Mouse (Mus musculus) right cerebral cortex, postnatal 36 days (tissue): ENCODE measurements around the gene Paqr5.

Source experiments
- DNase-seq, 2 experiments: peaks; one replicate each; pipeline ENCODE4 v3.0.0; 2022; ENCODE audit warnings: low spot score in 2 of 2, mixed read lengths in 1 of 2

Paqr5 gene

DNA sequence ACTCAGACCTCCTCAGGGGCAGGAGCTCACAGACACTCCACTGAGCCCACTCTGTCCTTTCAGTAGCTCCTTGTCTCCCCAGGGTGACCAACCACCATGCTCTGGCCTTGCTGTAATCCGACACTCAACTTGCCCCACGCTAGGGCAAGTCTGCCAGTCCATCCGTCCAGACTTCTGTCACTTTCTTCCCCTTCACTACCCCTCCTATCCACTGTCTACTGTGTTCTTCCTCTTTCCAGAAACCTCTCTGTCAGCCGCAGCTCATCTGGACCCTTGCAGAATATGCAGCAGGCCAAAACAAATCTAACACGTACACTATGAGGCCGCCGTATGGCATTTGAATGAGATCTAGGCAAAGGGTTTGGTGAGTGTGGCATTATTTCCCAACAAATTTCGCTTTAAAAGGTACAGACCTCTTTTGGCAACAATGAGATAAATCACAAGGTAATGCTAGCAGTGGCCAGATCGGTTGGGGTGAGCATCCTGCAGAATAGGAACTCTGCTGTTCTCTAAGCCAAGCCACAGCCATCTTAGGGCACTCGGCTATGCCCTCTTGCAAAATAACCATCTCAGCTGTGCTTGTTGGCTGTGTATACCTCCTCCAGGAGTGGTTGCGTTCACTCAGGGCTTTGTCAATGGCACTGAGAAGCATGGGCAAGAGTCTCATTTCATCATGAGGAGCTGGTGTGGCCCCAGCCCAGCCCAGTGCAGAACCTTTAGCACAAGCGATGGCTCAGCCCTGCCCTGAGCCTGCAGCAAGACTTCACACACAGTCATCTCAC lies 13.1 kb downstream of the Paqr5 start:
- DNase-seq, result no peak

DNA sequence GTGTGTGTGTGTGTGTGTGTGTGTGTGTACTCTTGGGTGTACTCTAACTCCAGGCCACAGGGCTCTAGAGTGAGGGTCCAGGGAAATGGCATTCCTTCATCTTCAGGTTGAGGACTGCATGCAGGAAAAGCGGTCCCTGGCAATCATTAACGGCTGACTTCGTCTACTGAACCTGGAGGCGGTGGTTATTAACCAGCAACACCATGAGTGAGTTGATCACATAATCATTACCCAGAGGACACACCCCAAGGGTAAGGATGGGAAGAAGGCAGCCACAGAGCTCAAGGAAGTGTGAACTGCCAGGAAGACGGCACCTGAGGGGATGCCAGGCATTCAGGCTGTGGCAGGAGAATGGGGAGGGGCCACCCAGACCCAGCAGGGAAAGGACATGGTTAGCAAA lies 18.3 kb downstream of the Paqr5 start:
- no peak for DNase-seq

DNA sequence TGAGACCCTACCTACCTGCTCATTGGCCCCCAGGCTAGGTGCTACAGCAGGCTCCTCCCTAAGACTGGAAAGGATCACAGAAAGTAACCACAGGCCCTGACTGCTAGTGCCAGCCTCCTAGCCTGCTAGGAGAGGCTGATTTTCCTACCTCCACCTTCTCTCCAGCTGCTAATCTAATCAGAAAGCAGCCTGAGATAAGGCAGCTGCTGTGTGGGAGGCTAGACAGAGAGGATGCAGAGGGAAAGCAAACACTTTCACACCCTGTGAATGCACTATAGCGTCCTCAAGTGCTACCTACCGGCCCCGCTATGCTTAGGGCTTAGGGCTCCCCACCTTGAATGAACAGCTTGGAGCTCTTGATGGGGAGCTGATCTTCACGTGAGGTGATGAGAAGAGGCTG lies 19.6 kb downstream of the Paqr5 start:
- no peak for DNase-seq

GRCm38 (mm10) chr9:62003611-62004010 lies 23.0 kb downstream of the Paqr5 start:
- no peak for DNase-seq

- no peak for DNase-seq
Measured at GRCm38 (mm10) chr9:61999653-62000420, 26.8 kb downstream of the Paqr5 start.

- no peak for DNase-seq
Measured at GRCm38 (mm10) chr9:61997860-61998259, 28.8 kb downstream of the Paqr5 start.

DNA sequence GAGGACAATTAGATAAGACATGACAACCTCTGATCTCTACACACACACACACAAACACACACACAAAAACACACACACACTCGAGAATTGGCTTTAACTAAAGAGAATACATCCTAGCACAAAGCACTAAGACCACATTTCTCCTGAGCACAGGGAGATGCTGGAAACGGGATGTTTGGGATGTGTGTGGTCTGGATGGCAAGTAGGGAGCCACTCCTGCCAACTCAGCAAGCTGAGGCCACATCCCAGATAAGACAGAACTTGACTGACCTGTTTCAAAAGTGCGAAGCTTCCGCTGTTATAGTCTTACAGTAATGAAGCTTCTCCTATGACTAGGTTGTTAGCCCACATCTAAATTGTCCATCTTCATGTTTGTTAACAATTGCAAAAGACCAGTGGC lies 35.5 kb downstream of the Paqr5 start:
- no peak for DNase-seq

- no peak for DNase-seq
Measured at GRCm38 (mm10) chr9:61990738-61991137, 35.9 kb downstream of the Paqr5 start.

DNA sequence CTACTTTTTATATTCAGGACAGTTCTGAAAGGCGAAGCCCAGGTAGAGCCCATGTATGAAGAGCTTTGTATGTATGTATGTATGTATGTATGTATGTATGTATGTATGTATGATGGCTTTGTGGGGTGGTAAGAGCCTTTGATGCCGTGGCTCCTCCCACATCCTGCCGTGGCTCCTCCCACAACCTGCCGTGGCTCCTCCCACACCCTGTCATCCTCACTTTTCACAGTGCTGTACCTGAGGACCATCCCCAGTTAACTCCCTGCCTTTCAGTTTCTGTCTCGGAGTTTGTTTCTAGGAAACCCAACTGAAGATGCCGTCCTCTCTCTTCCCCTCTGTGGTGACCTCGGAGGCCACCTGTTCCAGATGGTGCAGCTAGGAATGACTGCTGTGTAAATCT lies 40.6 kb downstream of the Paqr5 start:
- no peak for DNase-seq

GRCm38 (mm10) chr9:61985183-61985863 lies 41.3 kb downstream of the Paqr5 start:
- no peak for DNase-seq

- no peak for DNase-seq
Measured at GRCm38 (mm10) chr9:61982940-61983620, 43.6 kb downstream of the Paqr5 start.

DNA sequence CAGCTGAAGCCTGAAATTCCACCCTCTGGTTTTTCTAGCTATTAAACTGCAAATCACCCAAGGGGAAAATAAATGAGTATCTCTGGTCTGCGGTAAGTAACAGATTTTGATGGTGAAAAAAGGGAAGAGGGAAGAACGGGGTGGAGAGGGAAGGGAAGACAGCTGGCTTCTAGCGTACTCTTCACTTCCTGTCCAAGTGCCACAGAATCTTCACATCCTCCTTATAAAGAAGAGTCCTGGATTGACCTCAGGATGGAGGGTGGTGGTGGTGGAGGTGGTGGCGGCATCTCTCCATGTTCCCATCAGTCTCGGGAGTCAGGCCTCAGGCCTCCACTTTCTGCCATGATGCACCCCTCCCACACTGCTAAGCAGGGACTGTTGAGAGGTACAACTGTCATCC lies 44.8 kb downstream of the Paqr5 start:
- DNase-seq, result no peak

DNA sequence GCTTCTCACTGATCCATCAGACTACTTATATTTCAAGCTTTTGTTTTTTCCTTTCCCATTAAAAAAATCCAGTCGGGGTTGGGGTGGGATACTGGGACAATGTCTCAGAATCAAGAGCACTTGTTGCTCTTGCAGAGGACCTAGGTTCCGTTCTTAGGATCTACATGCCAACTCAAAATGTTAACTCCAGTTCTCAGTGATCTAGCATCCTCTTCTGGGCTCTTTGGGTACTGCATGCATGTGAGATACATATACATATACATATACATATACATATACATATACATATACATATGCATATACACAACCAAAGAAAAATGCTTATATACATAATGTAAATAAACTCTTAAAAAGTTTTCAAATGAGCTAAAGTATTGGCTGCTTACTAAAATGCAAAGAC lies 46.7 kb downstream of the Paqr5 start:
- no peak for DNase-seq

DNA sequence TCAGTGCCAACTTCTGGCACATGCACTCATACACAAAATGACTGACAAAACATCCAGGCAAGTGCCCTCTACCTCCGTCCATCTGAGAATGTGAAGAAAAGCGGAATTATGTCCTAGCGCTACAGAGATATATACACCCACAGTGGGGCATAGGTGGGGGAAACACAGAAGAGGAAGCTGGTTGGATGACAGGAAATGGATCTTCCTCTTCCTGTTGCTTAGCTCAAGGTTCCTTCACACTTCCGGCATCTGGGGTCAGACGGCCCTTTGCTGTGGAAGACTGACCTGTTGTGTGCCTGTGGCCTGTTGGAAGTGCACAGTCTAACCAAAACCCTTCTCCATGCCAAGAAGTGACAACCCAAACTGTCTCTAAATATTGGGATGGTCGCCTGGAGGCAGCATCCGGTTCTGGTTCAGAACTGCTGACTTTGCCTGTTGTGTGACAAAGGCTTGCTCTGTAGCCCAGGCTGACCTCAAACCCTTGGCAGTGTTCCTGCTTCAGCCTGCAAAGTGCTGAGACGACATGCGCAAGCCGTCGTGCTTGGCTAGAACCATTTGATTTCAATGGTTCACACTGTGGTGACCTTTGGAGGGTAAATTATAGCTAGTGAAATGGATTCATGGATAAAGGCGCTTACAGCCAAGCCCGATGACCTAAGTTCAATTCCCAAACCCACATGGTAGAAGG lies 49.3 kb downstream of the Paqr5 start:
- DNase-seq, result no peak

GRCm38 (mm10) chr9:61972031-61972430 lies 54.6 kb downstream of the Paqr5 start:
- DNase-seq, result no peak

DNA sequence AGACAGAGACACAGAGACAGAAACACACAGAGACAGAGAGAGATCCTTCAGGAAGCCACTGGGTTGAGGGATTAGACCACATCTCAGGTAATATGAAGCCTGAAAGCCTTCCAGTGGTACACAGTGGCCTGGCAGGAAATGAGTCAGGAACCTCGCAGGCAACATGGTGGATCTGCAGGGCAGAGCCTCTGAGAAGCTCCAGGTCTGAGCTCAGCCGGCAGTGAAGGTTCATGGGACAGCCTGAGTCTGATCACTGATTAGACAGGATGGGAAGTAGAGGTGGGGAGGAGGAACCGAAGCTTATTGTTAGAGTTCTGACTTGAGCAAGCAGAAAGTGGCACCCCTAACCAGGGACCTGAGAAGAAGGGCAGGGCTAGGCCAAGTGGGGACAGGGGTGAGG lies 55.6 kb downstream of the Paqr5 start:
- DNase-seq, result no peak

DNA sequence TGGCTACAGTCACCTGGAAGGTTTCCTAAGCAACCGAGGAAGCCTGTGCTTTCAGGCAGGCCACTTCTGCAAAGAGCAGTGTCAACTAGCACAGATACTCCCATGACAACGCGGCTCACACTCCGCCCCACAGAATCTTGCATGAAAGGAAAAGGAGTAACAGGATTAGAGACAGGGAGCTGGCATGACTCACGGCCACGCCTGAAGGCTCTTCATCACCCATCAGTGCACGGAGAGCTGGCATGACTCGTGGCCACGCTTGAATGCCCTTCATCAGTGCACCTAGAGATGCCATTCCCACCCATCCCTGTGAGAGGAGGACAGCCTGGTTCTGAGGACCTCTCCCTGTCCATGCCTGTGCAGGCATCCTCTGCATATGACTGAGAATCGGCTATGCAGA lies 59.3 kb downstream of the Paqr5 start:
- peak; percentile 26 to 41 for DNase-seq

GRCm38 (mm10) chr9:61965987-61966386 lies 60.7 kb downstream of the Paqr5 start:
- DNase-seq, result no peak

DNA sequence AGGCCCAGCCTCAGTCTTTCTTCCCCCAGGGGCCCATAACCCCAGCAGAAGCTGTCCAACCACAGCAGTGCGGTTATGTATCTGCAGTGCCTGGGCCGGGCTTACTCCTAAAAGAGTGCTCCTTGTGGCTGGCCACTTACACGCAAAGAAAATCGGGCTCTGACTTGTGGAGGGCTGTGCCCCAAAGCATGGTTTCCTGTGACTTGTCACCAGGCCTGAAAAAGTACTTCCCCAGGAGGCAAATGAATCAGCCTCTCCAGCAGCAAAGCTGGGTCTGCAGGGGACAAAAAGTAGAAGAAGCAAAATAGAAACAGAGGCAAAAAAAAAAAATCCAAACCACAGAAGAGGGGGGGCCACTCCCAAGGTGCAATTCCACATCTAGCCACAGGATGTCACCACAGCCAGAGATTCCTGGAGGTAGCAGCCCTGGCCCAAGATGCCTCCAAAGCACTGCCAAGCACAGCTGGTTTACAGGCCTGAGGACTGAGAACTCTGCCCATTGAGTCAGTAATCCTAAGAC lies 61.2 kb downstream of the Paqr5 start:
- DNase-seq, result peak; percentile 44 to 55

DNA sequence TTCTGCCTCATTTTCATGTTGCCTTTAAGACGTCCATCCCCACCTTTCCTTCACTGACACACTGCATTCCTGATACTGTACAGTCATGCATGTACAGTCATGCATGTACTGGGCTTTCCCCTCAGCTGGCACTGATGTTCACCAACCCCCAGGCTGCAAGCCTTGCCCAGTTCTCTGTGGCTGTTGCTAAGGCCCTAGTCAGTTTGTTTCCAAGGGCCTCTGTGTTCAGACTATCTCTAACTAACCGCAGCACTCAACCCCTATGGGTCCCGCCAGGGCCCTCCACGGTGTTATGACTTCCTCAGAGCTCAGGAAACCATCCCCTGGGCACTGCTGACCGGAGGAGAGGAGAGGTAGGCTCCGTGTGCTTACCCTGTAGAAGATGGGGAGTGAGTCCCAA lies 63.3 kb downstream of the Paqr5 start:
- no peak for DNase-seq

GRCm38 (mm10) chr9:61961181-61961580 lies 65.5 kb downstream of the Paqr5 start:
- DNase-seq, result no peak
